Mouse (Mus musculus): Measurements from ENCODE around the gene Gm45521. TPM values are rescaled to one million over a fixed set of nuclear protein-coding genes. Genes with fewer than 3 reads are reported as not detected.

Gene Gm45521
- polyA plus RNA-seq, 1 experiment from 2014 or later, result not detected

DNA sequence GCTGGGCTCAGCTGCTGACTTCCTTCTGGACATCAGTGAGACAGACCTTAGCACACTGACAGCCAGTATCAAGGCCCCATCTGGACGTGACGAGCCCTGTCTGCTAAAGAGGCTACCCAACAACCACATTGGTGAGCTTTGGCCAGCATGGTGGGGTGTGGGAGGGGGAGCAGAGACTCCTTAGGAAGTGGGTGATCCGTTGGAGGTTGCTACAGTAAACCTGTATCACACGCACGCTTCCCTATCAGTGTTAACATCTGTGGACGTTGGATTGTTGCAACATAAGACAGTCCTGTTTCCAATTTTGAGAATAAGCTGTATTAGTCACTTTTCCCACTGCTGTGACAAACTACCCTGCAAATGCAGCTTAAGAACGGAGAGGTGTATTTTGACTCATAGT, 28.1 kb upstream of the Gm45521 start:
- 88% methylated on average over 7 of the region's 7 CpGs for WGBS
- Histone ChIP-seq H3K4me2 (replicated peaks; ENCODE audit: low read depth, low read length) (no peak overlapping the region), H3K27ac (ENCODE audit: low read length) (no peak overlapping the region), H3K4me1 (ENCODE audit: insufficient read depth, low read length) (no peaks in the 10 kb centered on the region), H3K36me3 (ENCODE audit: insufficient read depth, low read length) (peaks cover 69% of the 10 kb centered on the region), H3K9me3 (ENCODE audit: low read length) (no peaks in the 10 kb centered on the region), H3K27me3 (ENCODE audit: insufficient read depth, low read length) (no peaks in the 10 kb centered on the region), H3K4me3 (ENCODE audit: low read length) (no peak overlapping the region), H3K9ac (replicated peaks; ENCODE audit: low read length) (no peak overlapping the region)
- ATAC-seq (ENCODE audit: low FRiP score, low TSS enrichment), result no peak

DNA sequence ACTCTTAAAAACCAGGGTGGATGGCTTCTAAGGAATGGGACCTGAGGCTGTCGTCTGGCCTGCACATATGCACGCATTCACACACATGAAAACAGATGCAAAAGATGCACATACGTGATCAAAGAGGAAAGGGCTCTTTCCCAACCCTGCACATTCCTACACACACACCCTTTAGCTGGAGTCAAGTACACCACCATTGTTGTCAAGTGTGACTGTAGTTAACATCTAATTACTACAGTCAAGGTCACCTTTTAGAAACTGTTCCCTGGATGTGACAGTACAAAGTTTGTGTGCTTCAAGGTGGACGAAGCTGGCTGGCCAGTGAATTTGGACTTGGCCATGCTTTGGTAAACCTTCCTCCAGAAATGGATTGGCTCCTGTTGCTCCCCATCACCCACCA, 24.9 kb upstream of the Gm45521 start:
- Histone ChIP-seq H3K27me3 (ENCODE audit: insufficient read depth, low read length) (no peaks in the 10 kb centered on the region), H3K36me3 (ENCODE audit: insufficient read depth, low read length) (peaks cover 67% of the 10 kb centered on the region), H3K4me3 (ENCODE audit: low read length) (no peak overlapping the region), H3K9me3 (ENCODE audit: low read length) (no peaks in the 10 kb centered on the region), H3K27ac (ENCODE audit: low read length) (no peak overlapping the region), H3K9ac (replicated peaks; ENCODE audit: low read length) (no peak overlapping the region), H3K4me2 (replicated peaks; ENCODE audit: low read depth, low read length) (no peak overlapping the region), H3K4me1 (ENCODE audit: insufficient read depth, low read length) (no peaks in the 10 kb centered on the region)
- WGBS, result 95% methylated on average over 4 of the region's 4 CpGs
- ATAC-seq (ENCODE audit: low FRiP score, low TSS enrichment), result no peak

- H3K4me3 ChIP-seq (ENCODE audit: low read length), result no peak overlapping the region
- H3K27me3 ChIP-seq (ENCODE audit: insufficient read depth, low read length), result no peaks in the 10 kb centered on the region
- H3K4me1 ChIP-seq (ENCODE audit: insufficient read depth, low read length), result no peaks in the 10 kb centered on the region
- WGBS, result 96% methylated on average over 7 of the region's 7 CpGs
- peaks cover 57% of the 10 kb centered on the region for H3K36me3 ChIP-seq (ENCODE audit: insufficient read depth, low read length)
- H3K4me2 ChIP-seq (replicated peaks; ENCODE audit: low read depth, low read length), result no peak overlapping the region
- no peak overlapping the region for H3K27ac ChIP-seq (ENCODE audit: low read length)
- no peak overlapping the region for H3K9ac ChIP-seq (replicated peaks; ENCODE audit: low read length)
- no peak for ATAC-seq (ENCODE audit: low FRiP score, low TSS enrichment)
- no peaks in the 10 kb centered on the region for H3K9me3 ChIP-seq (ENCODE audit: low read length)
Observed at GRCm38 (mm10) chr14:7934166-7934565, 22.9 kb upstream of the Gm45521 start.

DNA sequence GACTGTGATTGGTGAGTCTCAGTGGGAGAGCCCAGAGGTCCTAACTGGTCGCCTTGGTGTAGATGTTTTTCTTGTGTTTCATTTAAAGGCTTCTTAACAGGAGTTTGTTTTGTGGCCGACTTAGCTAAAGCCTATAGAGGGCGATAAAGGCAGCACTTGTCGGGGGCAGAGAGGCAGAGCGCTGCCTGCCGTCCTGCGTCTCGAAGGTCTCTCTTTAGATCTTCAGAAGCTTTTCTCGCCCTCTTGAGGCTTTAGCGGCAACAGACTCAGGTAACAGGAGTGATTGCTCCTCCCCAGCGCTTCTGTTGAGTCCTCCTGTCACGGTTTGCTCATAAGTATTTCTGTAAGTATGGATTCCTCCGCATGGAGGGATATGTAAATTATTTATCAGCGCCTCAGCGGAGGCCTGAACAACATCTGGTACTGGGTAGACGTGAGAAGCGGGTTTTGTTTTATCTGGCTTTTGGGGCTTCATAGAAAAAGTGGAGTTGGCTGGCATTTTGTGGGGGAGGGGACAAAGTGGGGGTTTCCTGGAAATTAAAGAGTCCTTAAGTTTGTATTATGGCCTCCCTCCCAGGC, 19.9 kb upstream of the Gm45521 start:
- Histone ChIP-seq H3K4me3 (ENCODE audit: low read length) (no peak overlapping the region), H3K4me2 (replicated peaks; ENCODE audit: low read depth, low read length) (no peak overlapping the region), H3K27ac (ENCODE audit: low read length) (no peak overlapping the region), H3K9ac (replicated peaks; ENCODE audit: low read length) (no peak overlapping the region), H3K27me3 (ENCODE audit: insufficient read depth, low read length) (no peaks in the 10 kb centered on the region), H3K9me3 (ENCODE audit: low read length) (no peaks in the 10 kb centered on the region), H3K36me3 (ENCODE audit: insufficient read depth, low read length) (peaks cover 37% of the 10 kb centered on the region; the same call in 1 of the 2 replicates), H3K4me1 (ENCODE audit: insufficient read depth, low read length) (no peaks in the 10 kb centered on the region)
- 0 out of 2 replicates have a peak, but pooled peaks have one; percentile 67 for ATAC-seq (ENCODE audit: low FRiP score, low TSS enrichment)
- WGBS, result 25% methylated on average over 17 of the region's 17 CpGs

DNA sequence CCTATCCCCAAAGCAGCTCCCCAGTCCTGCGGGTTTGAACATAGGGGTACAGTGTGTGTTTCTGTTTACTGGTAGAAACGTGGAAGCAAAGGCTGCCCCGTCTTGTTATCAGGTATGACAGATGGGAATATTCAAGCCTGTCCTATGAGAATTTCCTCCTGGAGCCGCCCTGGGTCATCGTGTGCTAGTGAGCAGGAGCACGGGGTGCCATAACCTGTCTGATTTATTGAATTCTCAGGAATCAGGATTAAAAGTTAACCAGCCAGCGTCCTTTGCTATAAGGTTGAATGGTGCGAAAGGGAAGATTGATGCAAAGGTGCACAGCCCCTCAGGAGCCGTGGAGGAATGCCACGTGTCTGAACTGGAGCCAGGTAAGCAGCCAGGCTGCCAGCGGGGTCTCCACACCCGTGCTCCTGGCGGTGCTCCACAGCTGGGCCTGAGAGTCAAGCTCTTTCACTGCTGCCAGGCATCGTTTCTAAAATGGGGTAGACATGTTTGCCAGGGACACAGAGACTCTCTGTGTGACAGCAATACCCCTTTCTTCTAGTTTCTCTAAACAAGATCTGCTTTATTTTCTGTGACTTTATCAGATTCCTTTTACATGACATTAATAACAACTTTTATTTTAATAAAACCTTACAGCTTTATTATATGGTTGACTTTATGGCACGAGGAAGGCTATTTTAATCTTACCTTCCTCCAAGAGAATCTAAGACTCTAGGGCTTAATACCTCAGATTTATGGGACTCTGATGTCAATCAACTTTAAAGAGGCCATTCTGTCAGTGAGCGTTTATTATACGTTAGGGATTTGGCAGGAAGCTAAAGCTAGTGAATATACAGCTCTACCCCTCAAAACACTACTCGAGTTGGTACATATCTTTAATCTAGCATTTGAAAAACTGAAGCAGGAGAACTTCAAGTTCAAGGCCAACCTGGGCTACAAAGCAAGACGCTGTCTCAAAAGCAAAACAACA, 18.0 kb upstream of the Gm45521 start:
- Histone ChIP-seq H3K27me3 (ENCODE audit: insufficient read depth, low read length) (no peaks in the 10 kb centered on the region), H3K9me3 (ENCODE audit: low read length) (no peaks in the 10 kb centered on the region), H3K36me3 (ENCODE audit: insufficient read depth, low read length) (peaks cover 41% of the 10 kb centered on the region; the same call in 1 of the 2 replicates), H3K4me2 (replicated peaks; ENCODE audit: low read depth, low read length) (no peak overlapping the region), H3K4me3 (ENCODE audit: low read length) (no peak overlapping the region), H3K9ac (replicated peaks; ENCODE audit: low read length) (no peak overlapping the region), H3K27ac (ENCODE audit: low read length) (no peak overlapping the region), H3K4me1 (ENCODE audit: insufficient read depth, low read length) (no peaks in the 10 kb centered on the region)
- WGBS, result 72% methylated on average over 19 of the region's 19 CpGs
- no peak for ATAC-seq (ENCODE audit: low FRiP score, low TSS enrichment)

- 87% methylated on average over 5 of the region's 5 CpGs for WGBS
- Histone ChIP-seq H3K9ac (replicated peaks; ENCODE audit: low read length) (no peak overlapping the region), H3K9me3 (ENCODE audit: low read length) (no peaks in the 10 kb centered on the region), H3K4me1 (ENCODE audit: insufficient read depth, low read length) (no peaks in the 10 kb centered on the region), H3K27me3 (ENCODE audit: insufficient read depth, low read length) (no peaks in the 10 kb centered on the region), H3K36me3 (ENCODE audit: insufficient read depth, low read length) (peaks cover 45% of the 10 kb centered on the region; the same call in 1 of the 2 replicates), H3K4me2 (replicated peaks; ENCODE audit: low read depth, low read length) (no peak overlapping the region), H3K4me3 (ENCODE audit: low read length) (no peak overlapping the region), H3K27ac (ENCODE audit: low read length) (no peak overlapping the region)
- ATAC-seq (ENCODE audit: low FRiP score, low TSS enrichment), result no peak
Observed at GRCm38 (mm10) chr14:7941413-7941812, 15.7 kb upstream of the Gm45521 start.

DNA sequence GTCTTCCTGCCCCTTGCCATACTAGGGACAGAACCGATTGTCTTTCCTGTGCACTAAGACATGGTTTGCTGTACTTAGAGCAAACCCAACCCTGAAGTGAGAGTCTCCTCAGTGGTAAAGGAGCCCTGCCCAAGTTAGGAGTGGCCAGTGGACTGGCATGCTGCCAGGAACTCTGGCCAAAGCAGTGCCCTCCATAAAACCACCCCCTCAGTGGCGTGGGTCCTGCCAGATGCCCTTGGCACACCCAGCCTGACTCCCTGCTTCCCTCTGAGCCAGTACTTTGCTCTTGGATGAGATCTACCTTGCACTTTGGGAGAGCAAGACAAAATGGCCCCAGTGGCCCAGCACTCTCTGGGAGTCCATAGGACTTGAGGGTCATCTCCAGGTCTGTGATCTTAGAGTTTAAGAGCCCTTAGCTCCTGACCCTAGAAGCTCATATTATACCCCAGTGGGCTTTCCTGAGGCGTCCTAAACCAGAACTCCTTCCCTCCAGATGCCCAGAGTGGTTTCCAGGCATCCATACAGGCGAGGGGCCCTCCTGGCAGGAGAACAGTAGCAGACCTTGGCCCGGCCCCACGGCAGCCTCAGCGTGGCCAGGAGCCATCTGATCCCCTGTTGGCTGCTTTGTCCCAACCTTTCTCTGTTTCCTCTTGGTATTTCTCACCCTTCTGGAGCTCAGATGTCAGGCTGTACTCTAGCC, 13.8 kb upstream of the Gm45521 start:
- Histone ChIP-seq H3K4me2 (replicated peaks; ENCODE audit: low read depth, low read length) (no peak overlapping the region), H3K36me3 (ENCODE audit: insufficient read depth, low read length) (peaks cover 47% of the 10 kb centered on the region), H3K27ac (ENCODE audit: low read length) (no peak overlapping the region), H3K4me3 (ENCODE audit: low read length) (no peak overlapping the region), H3K9me3 (ENCODE audit: low read length) (no peaks in the 10 kb centered on the region), H3K27me3 (ENCODE audit: insufficient read depth, low read length) (no peaks in the 10 kb centered on the region), H3K4me1 (ENCODE audit: insufficient read depth, low read length) (no peaks in the 10 kb centered on the region), H3K9ac (replicated peaks; ENCODE audit: low read length) (no peak overlapping the region)
- WGBS, result 64% methylated on average over 7 of the region's 7 CpGs
- 0 out of 2 replicates have a peak, but pooled peaks have one; percentile 9 for ATAC-seq (ENCODE audit: low FRiP score, low TSS enrichment)

- H3K9ac ChIP-seq (replicated peaks; ENCODE audit: low read length), result no peak overlapping the region
- H3K4me2 ChIP-seq (replicated peaks; ENCODE audit: low read depth, low read length), result no peak overlapping the region
- H3K9me3 ChIP-seq (ENCODE audit: low read length), result no peaks in the 10 kb centered on the region
- no peak overlapping the region for H3K4me3 ChIP-seq (ENCODE audit: low read length)
- no peaks in the 10 kb centered on the region for H3K27me3 ChIP-seq (ENCODE audit: insufficient read depth, low read length)
- no peaks in the 10 kb centered on the region for H3K4me1 ChIP-seq (ENCODE audit: insufficient read depth, low read length)
- H3K27ac ChIP-seq (ENCODE audit: low read length), result no peak overlapping the region
- WGBS, result 77% methylated on average over 3 of the region's 3 CpGs
- H3K36me3 ChIP-seq (ENCODE audit: insufficient read depth, low read length), result peaks cover 51% of the 10 kb centered on the region
- ATAC-seq (ENCODE audit: low FRiP score, low TSS enrichment), result no peak
Observed at GRCm38 (mm10) chr14:7943801-7944135, 13.3 kb upstream of the Gm45521 start.

- WGBS, result 56% methylated on average over 8 of the region's 8 CpGs
- H3K27ac ChIP-seq (ENCODE audit: low read length), result no peak overlapping the region
Observed at GRCm38 (mm10) chr14:7944349-7945039, 12.6 kb upstream of the Gm45521 start.

More at GRCm38 (mm10) chr14:7944349-7945039, 12.6 kb upstream of the Gm45521 start:
- Histone ChIP-seq H3K9ac (replicated peaks; ENCODE audit: low read length) (no peak overlapping the region), H3K4me2 (replicated peaks; ENCODE audit: low read depth, low read length) (no peak overlapping the region), H3K36me3 (ENCODE audit: insufficient read depth, low read length) (peaks cover 52% of the 10 kb centered on the region), H3K4me3 (ENCODE audit: low read length) (no peak overlapping the region), H3K27me3 (ENCODE audit: insufficient read depth, low read length) (no peaks in the 10 kb centered on the region), H3K9me3 (ENCODE audit: low read length) (no peaks in the 10 kb centered on the region), H3K4me1 (ENCODE audit: insufficient read depth, low read length) (no peaks in the 10 kb centered on the region)
- ATAC-seq (ENCODE audit: low FRiP score, low TSS enrichment), result peak; percentile 46; the same call in 1 of the 2 replicates

Data from kidney, embryonic 16.5 days (tissue).